Mouse (Mus musculus): Measurements from ENCODE around the gene C4bp. TPM values are rescaled to one million over a fixed set of nuclear protein-coding genes. Genes with fewer than 3 reads are reported as not detected.

C4bp gene
- not detected in 2 replicates for polyA plus RNA-seq (2012; ENCODE audit: insufficient read depth, low replicate concordance)

- H3K4me3 ChIP-seq (replicated peaks): no peak within 1 kb of the TSS
- TF ChIP-seq GATA1 (IDR thresholded peaks at IDR 0.05; ENCODE audit: borderline replicate concordance, low read length) (no peak), FLI1 (IDR thresholded peaks at IDR 0.05; ENCODE audit: low read length) (no peak)
- no peaks in the 10 kb centered on the region for H3K27me3 ChIP-seq (replicated peaks)
- H3K9me3 ChIP-seq: peaks cover 5% of the 10 kb centered on the region; the same call in 1 of the 2 replicates
- H3K36me3 ChIP-seq (replicated peaks; ENCODE audit: low read length): no peaks in the 10 kb centered on the region
- no peaks in the 10 kb centered on the region for H3K4me1 ChIP-seq
Observed at GRCm38 (mm10) chr1:130661454-130661853, at the start of gene C4bp. Gene C4bp, minus strand, starts transcription at chr1:130661632.

GRCm38 (mm10) chr1:130710283-130711080 lies 49.0 kb upstream of the C4bp start:
- Histone ChIP-seq H3K4me1 (peaks cover 67% of the 10 kb centered on the region), H3K36me3 (replicated peaks; ENCODE audit: low read length) (peaks cover 90% of the 10 kb centered on the region), H3K4me3 (replicated peaks) (no peak overlapping the region), H3K9me3 (no peaks in the 10 kb centered on the region), H3K27me3 (replicated peaks) (no peaks in the 10 kb centered on the region)
- TF ChIP-seq GATA1 (IDR thresholded peaks at IDR 0.05; ENCODE audit: borderline replicate concordance, low read length) (no peak), FLI1 (IDR thresholded peaks at IDR 0.05; ENCODE audit: low read length) (no peak)

- no peaks in the 10 kb centered on the region for H3K9me3 ChIP-seq
- peaks cover 100% of the 10 kb centered on the region for H3K36me3 ChIP-seq (replicated peaks; ENCODE audit: low read length)
- peaks cover 21% of the 10 kb centered on the region for H3K4me1 ChIP-seq
- no peaks in the 10 kb centered on the region for H3K27me3 ChIP-seq (replicated peaks)
- no peak overlapping the region for H3K4me3 ChIP-seq (replicated peaks)
- TF ChIP-seq FLI1 (IDR thresholded peaks at IDR 0.05; ENCODE audit: low read length): no peak
- no peak for TF ChIP-seq GATA1 (IDR thresholded peaks at IDR 0.05; ENCODE audit: borderline replicate concordance, low read length)
Observed at GRCm38 (mm10) chr1:130703613-130704012, 42.2 kb upstream of the C4bp start.

GRCm38 (mm10) chr1:130701976-130702375 lies 40.5 kb upstream of the C4bp start:
- Histone ChIP-seq H3K4me1 (peaks cover 21% of the 10 kb centered on the region), H3K4me3 (replicated peaks) (no peak overlapping the region), H3K27me3 (replicated peaks) (no peaks in the 10 kb centered on the region), H3K9me3 (no peaks in the 10 kb centered on the region), H3K36me3 (replicated peaks; ENCODE audit: low read length) (peaks cover 99% of the 10 kb centered on the region)
- TF ChIP-seq FLI1 (IDR thresholded peaks at IDR 0.05; ENCODE audit: low read length): no peak
- TF ChIP-seq GATA1 (IDR thresholded peaks at IDR 0.05; ENCODE audit: borderline replicate concordance, low read length): no peak

- no peaks in the 10 kb centered on the region for H3K9me3 ChIP-seq
- H3K4me1 ChIP-seq: peaks cover 14% of the 10 kb centered on the region
- no peak for TF ChIP-seq FLI1 (IDR thresholded peaks at IDR 0.05; ENCODE audit: low read length)
- no peak for TF ChIP-seq GATA1 (IDR thresholded peaks at IDR 0.05; ENCODE audit: borderline replicate concordance, low read length)
- no peaks in the 10 kb centered on the region for H3K27me3 ChIP-seq (replicated peaks)
- no peak overlapping the region for H3K4me3 ChIP-seq (replicated peaks)
- peaks cover 99% of the 10 kb centered on the region for H3K36me3 ChIP-seq (replicated peaks; ENCODE audit: low read length)
Observed at GRCm38 (mm10) chr1:130699937-130700633, 38.7 kb upstream of the C4bp start.

GRCm38 (mm10) chr1:130698601-130699000 lies 37.2 kb upstream of the C4bp start:
- H3K4me1 ChIP-seq: peaks cover 15% of the 10 kb centered on the region
- no peak overlapping the region for H3K4me3 ChIP-seq (replicated peaks)
- peaks cover 95% of the 10 kb centered on the region for H3K36me3 ChIP-seq (replicated peaks; ENCODE audit: low read length)
- TF ChIP-seq GATA1 (IDR thresholded peaks at IDR 0.05; ENCODE audit: borderline replicate concordance, low read length): no peak
- TF ChIP-seq FLI1 (IDR thresholded peaks at IDR 0.05; ENCODE audit: low read length): no peak
- H3K27me3 ChIP-seq (replicated peaks): no peaks in the 10 kb centered on the region
- no peaks in the 10 kb centered on the region for H3K9me3 ChIP-seq

GRCm38 (mm10) chr1:130683905-130684304 lies 22.5 kb upstream of the C4bp start:
- Histone ChIP-seq H3K4me1 (peaks cover 26% of the 10 kb centered on the region), H3K27me3 (replicated peaks) (peaks cover 6% of the 10 kb centered on the region), H3K4me3 (replicated peaks) (no peak overlapping the region), H3K9me3 (peaks cover 16% of the 10 kb centered on the region), H3K36me3 (replicated peaks; ENCODE audit: low read length) (peaks cover 23% of the 10 kb centered on the region)
- TF ChIP-seq GATA1 (IDR thresholded peaks at IDR 0.05; ENCODE audit: borderline replicate concordance, low read length) (no peak), FLI1 (IDR thresholded peaks at IDR 0.05; ENCODE audit: low read length) (no peak)

- no peak for TF ChIP-seq FLI1 (IDR thresholded peaks at IDR 0.05; ENCODE audit: low read length)
- TF ChIP-seq GATA1 (IDR thresholded peaks at IDR 0.05; ENCODE audit: borderline replicate concordance, low read length): no peak
- no peak overlapping the region for H3K4me3 ChIP-seq (replicated peaks)
- H3K27me3 ChIP-seq (replicated peaks): peaks cover 6% of the 10 kb centered on the region
- peaks cover 4% of the 10 kb centered on the region for H3K36me3 ChIP-seq (replicated peaks; ENCODE audit: low read length)
- H3K4me1 ChIP-seq: peaks cover 26% of the 10 kb centered on the region
- 0 out of 2 replicates have a peak, but pooled peaks cover 3% of the 10 kb centered on the region for H3K9me3 ChIP-seq
Observed at GRCm38 (mm10) chr1:130681656-130682413, 20.4 kb upstream of the C4bp start.

- peaks cover 6% of the 10 kb centered on the region for H3K27me3 ChIP-seq (replicated peaks)
- H3K9me3 ChIP-seq: 0 out of 2 replicates have a peak, but pooled peaks cover 3% of the 10 kb centered on the region
- H3K4me3 ChIP-seq (replicated peaks): no peak overlapping the region
- H3K36me3 ChIP-seq (replicated peaks; ENCODE audit: low read length): no peaks in the 10 kb centered on the region
- TF ChIP-seq FLI1 (IDR thresholded peaks at IDR 0.05; ENCODE audit: low read length) (no peak), GATA1 (IDR thresholded peaks at IDR 0.05; ENCODE audit: borderline replicate concordance, low read length) (no peak)
- H3K4me1 ChIP-seq: peaks cover 26% of the 10 kb centered on the region
Observed at GRCm38 (mm10) chr1:130681075-130681474, 19.6 kb upstream of the C4bp start.

All from megakaryocyte, embryonic 14.5 days (primary cell).